Mouse (Mus musculus) spleen, adult 2 months (tissue): ENCODE results near the gene Zbtb48.

Source experiments
- CTCF ChIP-seq: fragments of 200-500 bp; IDR thresholded peaks from 2 replicates; pipeline ENCODE4 v1.5.1; 2011; ENCODE audit warnings: mild to moderate bottlenecking, inconsistent platforms; ENCODE audit not compliant: insufficient read depth, insufficient read length, insufficient replicate concordance; ENCODE audit errors: extremely low read depth
- POLR2A ChIP-seq: fragments of 200-500 bp; IDR thresholded peaks from 2 replicates; pipeline ENCODE4 v1.6.1; 2011; ENCODE audit warnings: low read depth, low read length, inconsistent platforms

- TF ChIP-seq CTCF = no peak
- TF ChIP-seq POLR2A = no peak
Measured at GRCm38 (mm10) chr4:152001335-152001734, 26.1 kb downstream of the Zbtb48 start.
